Mouse (Mus musculus) MEL (cell line): ENCODE data around the gene Irgm2.

Experiments
- CHD1 ChIP-seq: IDR thresholded peaks from 2 replicates; pipeline ENCODE4 v1.6.1; 2012; ENCODE audit warnings: low read depth, mild to moderate bottlenecking, inconsistent platforms, low read length, improper control_type of control experiment
- CTCF ChIP-seq, 3 experiments: IDR thresholded peaks in 2 of 3; conservative IDR thresholded peaks in 1 of 3; 2 replicates each; pipeline ENCODE4 v1.5.1; 2011 to 2012; ENCODE audit warnings: low read length in 3 of 3, low read depth in 2 of 3, mild to moderate bottlenecking in 2 of 3, improper control_type of control experiment in 1 of 3, inconsistent platforms in 1 of 3, mixed read lengths in 1 of 3, moderate library complexity in 1 of 3; ENCODE audit not compliant: control insufficient read depth in 1 of 3, insufficient read depth in 1 of 3, poor library complexity in 1 of 3, severe bottlenecking in 1 of 3
- EP300 ChIP-seq, 2 experiments: IDR thresholded peaks; 2 replicates each; pipeline ENCODE4 v1.6.1; 2011; ENCODE audit warnings: improper control_type of control experiment in 2 of 2, low read length in 2 of 2, low read depth in 1 of 2, mild to moderate bottlenecking in 1 of 2
- GABPA ChIP-seq: IDR thresholded peaks from 2 replicates; pipeline ENCODE4 v1.6.1; 2012; ENCODE audit warnings: low read depth, mild to moderate bottlenecking, inconsistent platforms, low read length, improper control_type of control experiment, moderate library complexity
- HCFC1 ChIP-seq: IDR thresholded peaks from 2 replicates; pipeline ENCODE4 v1.6.1; 2012; ENCODE audit warnings: low read depth, mild to moderate bottlenecking, inconsistent platforms, low read length, improper control_type of control experiment, moderate library complexity
- MXI1 ChIP-seq: IDR thresholded peaks from 2 replicates; pipeline ENCODE4 v1.6.1; 2011; ENCODE audit warnings: mild to moderate bottlenecking, low read depth, low read length, improper control_type of control experiment
- POLR2A ChIP-seq, 2 experiments: IDR thresholded peaks; 2 replicates each; pipeline ENCODE4 v1.6.1; 2011 to 2012; ENCODE audit warnings: low read length in 2 of 2, mild to moderate bottlenecking in 2 of 2, control low read depth in 1 of 2, improper control_type of control experiment in 1 of 2, low read depth in 1 of 2, moderate library complexity in 1 of 2; ENCODE audit not compliant: control insufficient read depth in 1 of 2, insufficient read depth in 1 of 2, poor library complexity in 1 of 2
- POLR2AphosphoS2 ChIP-seq: IDR thresholded peaks from 2 replicates; pipeline ENCODE4 v1.6.1; 2011; ENCODE audit warnings: low read length, improper control_type of control experiment
- POLR2AphosphoS5 ChIP-seq: IDR thresholded peaks from 2 replicates; pipeline ENCODE4 v1.6.1; 2012; ENCODE audit warnings: low read depth, borderline replicate concordance, mild to moderate bottlenecking, inconsistent platforms, low read length, moderate library complexity, mixed read lengths
- USF1 ChIP-seq: IDR thresholded peaks from 2 replicates; pipeline ENCODE4 v1.6.1; 2014; ENCODE audit warnings: low read depth, mild to moderate bottlenecking, inconsistent platforms, low read length, improper control_type of control experiment, moderate library complexity
- ZMIZ1 ChIP-seq: IDR thresholded peaks from 2 replicates; pipeline ENCODE4 v1.6.1; 2012; ENCODE audit warnings: low read depth, mild to moderate bottlenecking, inconsistent platforms, low read length, improper control_type of control experiment, moderate library complexity

DNA sequence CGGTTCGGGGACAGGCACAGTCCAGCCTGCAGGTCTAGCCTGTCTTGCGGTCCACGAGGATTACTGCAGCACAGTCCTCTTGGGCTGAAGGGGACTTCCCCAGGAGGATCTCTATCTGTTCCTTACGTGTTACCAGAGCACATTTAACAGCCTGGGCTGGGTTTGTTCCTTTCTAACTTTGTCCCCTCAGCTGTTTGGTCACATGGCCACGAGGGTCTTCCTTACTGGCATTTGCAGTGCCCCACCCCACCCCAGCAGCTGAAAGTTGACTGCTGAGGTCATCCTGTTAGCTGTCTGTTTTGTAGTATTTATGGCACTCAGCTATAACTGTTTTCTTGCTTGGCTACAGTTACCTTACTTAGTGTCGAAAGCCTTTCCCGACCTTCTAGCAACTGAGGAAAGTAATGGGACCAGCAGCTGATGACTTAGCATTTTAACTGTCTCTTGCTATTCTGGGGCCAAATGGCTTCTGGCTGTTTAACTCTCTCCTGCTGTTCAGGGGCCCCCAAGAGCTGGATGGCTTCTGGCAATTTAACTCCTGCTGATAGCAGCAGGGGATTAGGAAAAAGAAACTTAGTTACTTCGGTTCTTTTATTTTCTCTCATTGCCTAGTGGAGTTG lies 11.8 kb downstream of the Irgm2 start:
- TF ChIP-seq CTCF (IDR thresholded peaks at IDR 0.05 in 2 of 3, conservative IDR thresholded peaks at IDR 0.05 in 1 of 3; ENCODE audit: control insufficient read depth in 1 of 3, insufficient read depth in 1 of 3, low read depth in 2 of 3, low read length in 3 of 3, poor library complexity in 1 of 3, severe bottlenecking in 1 of 3), result no peak
- TF ChIP-seq EP300 (IDR thresholded peaks at IDR 0.05; ENCODE audit: low read depth in 1 of 2, low read length in 2 of 2), result no peak
- no peak for TF ChIP-seq ZMIZ1
- TF ChIP-seq USF1, result peak; percentile 76
- no peak for TF ChIP-seq HCFC1
- TF ChIP-seq POLR2AphosphoS2, result no peak
- TF ChIP-seq MXI1, result no peak
- TF ChIP-seq POLR2A (IDR thresholded peaks at IDR 0.05; ENCODE audit: control insufficient read depth in 1 of 2, insufficient read depth in 1 of 2, low read depth in 1 of 2, low read length in 2 of 2, poor library complexity in 1 of 2), result no peak
- TF ChIP-seq GABPA, result no peak
- no peak for TF ChIP-seq CHD1
- TF ChIP-seq POLR2AphosphoS5, result no peak
